Mouse (Mus musculus) midbrain, postnatal 0 days (tissue): ENCODE measurements around the gene Ap2a2. TPM values are rescaled to one million over a fixed set of nuclear protein-coding genes. Genes with fewer than 3 reads are reported as not detected.
"Not testable (repeated sequence)": the region's sequence is repeated elsewhere in the genome, so short reads cannot be mapped to it uniquely, and the experiment has no call there.

Experiments used
- ATAC-seq: fragments of 200-750 bp; cut with Nextera tagmentation; 2 replicates; pipeline ENCODE4 v1.8.0; 2017; ENCODE audit warnings: moderate number of reproducible peaks, mild to moderate bottlenecking, moderate TSS enrichment, moderate library complexity; ENCODE audit not compliant: low FRiP score
- DNase-seq: peaks from one replicate; pipeline ENCODE4 v3.0.0-alpha.2; 2015; ENCODE audit warnings: low spot score
- H3K27ac ChIP-seq: fragments of 300-500 bp; sonication (generic); 2 replicates; pipeline ENCODE4 v1.5.1; 2014; ENCODE audit warnings: low read depth, mild to moderate bottlenecking, low read length, mixed read lengths
- H3K27me3 ChIP-seq: fragments of 300-500 bp; sonication (generic); 2 replicates; pipeline ENCODE4 v1.6.1; 2014; ENCODE audit warnings: low read length, control low read depth, mixed read lengths; ENCODE audit not compliant: insufficient read depth
- H3K36me3 ChIP-seq: fragments of 300-500 bp; sonication (generic); 2 replicates; pipeline ENCODE4 v1.6.1; 2014; ENCODE audit warnings: low read length, control low read depth, mixed read lengths; ENCODE audit not compliant: insufficient read depth
- H3K4me1 ChIP-seq: fragments of 300-500 bp; sonication (generic); 2 replicates; pipeline ENCODE4 v1.6.1; 2014; ENCODE audit warnings: mild to moderate bottlenecking, control low read depth, antibody characterized with exemption, low read length, mixed read lengths; ENCODE audit not compliant: insufficient read depth
- H3K4me2 ChIP-seq: fragments of 300-500 bp; sonication (generic); 2 replicates; pipeline ENCODE4 v1.6.1; 2014; ENCODE audit warnings: low read depth, mild to moderate bottlenecking, low read length, mixed read lengths; ENCODE audit not compliant: poor library complexity, severe bottlenecking
- H3K4me3 ChIP-seq: fragments of 300-500 bp; sonication (generic); 2 replicates; pipeline ENCODE4 v1.5.1; 2014; ENCODE audit warnings: low read depth, mild to moderate bottlenecking, low read length, moderate library complexity
- H3K9ac ChIP-seq: fragments of 300-500 bp; sonication (generic); replicated peaks from 2 replicates; pipeline ENCODE4 v1.6.1; 2014; ENCODE audit warnings: mild to moderate bottlenecking, low read length, moderate library complexity, mixed read lengths; ENCODE audit not compliant: poor library complexity, severe bottlenecking
- H3K9me3 ChIP-seq: fragments of 300-500 bp; sonication (generic); 2 replicates; pipeline ENCODE4 v1.6.1; 2016; ENCODE audit warnings: low read length, control low read depth
- CTCF ChIP-seq: IDR thresholded peaks from 2 replicates; pipeline ENCODE4 v1.5.1; 2016; ENCODE audit warnings: antibody characterized with exemption, mild to moderate bottlenecking
- WGBS: fragments of 180-500 bp; shearing (Covaris S2); extraction: QIAGEN DNeasy Blood & Tissue Kit; methylation state at CpG from one replicate; pipeline ENCODE4 v1.1.7; 2014; 5-methylcytosine and 5-hydroxymethylcytosine counted together
- polyA plus RNA-seq: library from polyadenylated mRNA; unstranded; fragments of >200 nt; fragmentation: Nextera tagmentation; extraction: Ambion mirVana; gene quantifications from 2 replicates; pipeline ENCODE4 v1.2.1, GENCODE M21; 2015
- total RNA-seq: library from RNA; depleted of rRNA; stranded (reverse); fragments of >200 nt; gene quantifications from 2 replicates; pipeline ENCODE4 v1.2.3, GENCODE M21; 2014

The Ap2a2 gene
- total and polyA plus RNA-seq, 2 experiments from 2014 or later, result 129 to 203 TPM

DNA sequence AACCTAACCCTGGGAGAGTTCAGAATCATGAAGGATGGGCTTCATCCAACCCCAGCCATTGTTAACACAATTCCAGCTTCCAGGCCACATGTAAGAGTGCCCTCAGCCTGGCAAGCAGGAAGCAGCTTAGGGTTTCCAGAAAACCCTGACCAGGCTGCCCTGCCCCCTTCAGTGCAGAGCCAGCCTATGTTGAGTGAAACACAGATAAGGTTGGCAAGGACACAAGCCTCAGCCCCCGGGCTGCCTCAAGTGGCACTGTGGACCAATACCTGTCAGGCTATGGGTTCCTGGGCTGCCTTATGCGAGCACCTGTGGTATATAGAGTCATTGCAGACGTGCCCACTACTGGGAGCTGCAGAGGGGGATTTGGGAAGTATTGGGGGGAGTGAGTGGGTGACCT is 99.5 kb downstream of the Ap2a2 start:
- H3K4me3 ChIP-seq, result no peak overlapping the region
- 76% methylated on average over 3 of the region's 3 CpGs for WGBS
- no peaks in the 10 kb centered on the region for H3K9me3 ChIP-seq
- DNase-seq (no peak), ATAC-seq (no peak)
- H3K27ac ChIP-seq, result no peak overlapping the region
- no peak overlapping the region for H3K9ac ChIP-seq
- TF ChIP-seq CTCF, result no peak
- H3K4me1 ChIP-seq, result no peaks in the 10 kb centered on the region
- H3K36me3 ChIP-seq, result no peaks in the 10 kb centered on the region
- H3K4me2 ChIP-seq, result no peak overlapping the region
- H3K27me3 ChIP-seq, result no peaks in the 10 kb centered on the region

- ATAC-seq (no peak), DNase-seq (no peak)
- Histone ChIP-seq H3K36me3 (no peaks in the 10 kb centered on the region), H3K9me3 (no peaks in the 10 kb centered on the region), H3K9ac (no peak overlapping the region), H3K27ac (no peak overlapping the region), H3K4me3 (no peak overlapping the region), H3K4me1 (no peaks in the 10 kb centered on the region), H3K4me2 (no peak overlapping the region), H3K27me3 (no peaks in the 10 kb centered on the region)
- TF ChIP-seq CTCF, result no peak
- 65% methylated on average over 5 of the region's 5 CpGs for WGBS
These were observed 100.2 kb downstream of the Ap2a2 start for GRCm38 (mm10) chr7:141662223-141662622.

DNA sequence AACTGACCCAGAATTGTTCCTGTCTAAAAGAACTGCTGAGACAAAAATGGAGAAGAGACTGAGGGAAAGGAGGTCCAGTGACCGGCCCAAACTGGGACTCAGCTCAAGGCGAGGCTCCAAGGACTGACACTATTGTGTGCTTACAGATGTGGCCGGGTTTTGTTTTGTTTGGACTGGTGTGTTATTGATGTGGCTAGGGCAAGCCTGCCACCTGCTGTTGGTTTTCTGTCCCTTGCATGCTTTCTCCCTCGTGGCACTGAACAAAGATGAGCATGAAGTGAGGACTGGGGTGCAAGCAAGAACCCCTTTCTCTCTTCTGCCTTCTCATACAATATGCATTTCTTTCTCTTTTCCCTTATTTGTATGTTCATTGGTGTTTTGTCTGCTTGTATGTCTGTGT is 104.2 kb downstream of the Ap2a2 start:
- ATAC-seq (no peak), DNase-seq (peak; percentile 17)
- Histone ChIP-seq H3K4me1 (no peaks in the 10 kb centered on the region), H3K27ac (no peak overlapping the region), H3K9ac (no peak overlapping the region), H3K9me3 (no peaks in the 10 kb centered on the region), H3K36me3 (no peaks in the 10 kb centered on the region), H3K4me2 (no peak overlapping the region), H3K27me3 (no peaks in the 10 kb centered on the region), H3K4me3 (no peak overlapping the region)
- peak; percentile 62 for TF ChIP-seq CTCF
- WGBS, result 13% methylated on average over 4 of the region's 4 CpGs

DNA sequence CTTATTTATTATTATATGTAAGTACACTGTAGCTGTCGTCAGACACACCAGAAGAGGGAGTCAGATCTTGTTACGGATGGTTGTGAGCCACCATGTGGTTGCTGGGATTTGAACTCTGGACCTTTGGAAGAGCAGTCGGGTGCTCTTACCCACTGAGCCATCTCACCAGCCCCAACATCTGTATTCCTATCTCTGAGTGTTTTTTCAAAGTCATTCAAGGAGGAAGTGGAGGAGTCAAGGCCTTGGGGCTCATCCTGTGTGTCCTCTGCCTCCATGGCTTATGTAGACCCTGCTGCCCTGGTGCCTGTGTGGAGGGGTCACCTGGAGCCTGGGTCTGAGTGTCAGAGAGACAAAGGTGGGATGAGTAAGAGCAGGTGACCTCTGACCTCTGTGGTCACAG is 107.1 kb downstream of the Ap2a2 start:
- H3K4me1 ChIP-seq, ATAC-seq, H3K9ac ChIP-seq, H3K4me3 ChIP-seq, H3K4me2 ChIP-seq, H3K9me3 ChIP-seq, DNase-seq, H3K27ac ChIP-seq, H3K36me3 ChIP-seq, H3K27me3 ChIP-seq: not testable (repeated sequence)
- WGBS, result 74% methylated on average over 3 of the region's 3 CpGs

DNA sequence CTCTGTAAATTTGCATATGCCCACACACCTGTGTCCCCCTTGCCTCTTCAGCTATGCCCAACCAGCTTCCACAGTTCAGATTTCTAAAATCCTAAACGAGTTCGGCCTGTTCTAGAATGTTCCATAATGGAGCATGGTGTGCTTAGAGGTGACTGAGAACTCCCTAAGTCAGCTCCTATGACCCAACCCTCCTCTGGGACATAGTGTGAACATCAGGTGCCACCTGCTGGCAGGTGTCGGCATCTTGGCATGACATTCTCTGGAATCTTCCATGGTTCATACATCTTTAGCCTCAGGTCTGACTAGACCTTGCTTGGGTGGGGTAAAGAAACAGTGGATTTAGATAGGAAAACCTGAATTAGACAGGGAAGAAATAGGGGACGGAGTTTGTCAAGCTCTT is 109.0 kb downstream of the Ap2a2 start:
- no peak for ATAC-seq
- peak; percentile 9 for DNase-seq
- no peak overlapping the region for H3K4me2 ChIP-seq

DNA sequence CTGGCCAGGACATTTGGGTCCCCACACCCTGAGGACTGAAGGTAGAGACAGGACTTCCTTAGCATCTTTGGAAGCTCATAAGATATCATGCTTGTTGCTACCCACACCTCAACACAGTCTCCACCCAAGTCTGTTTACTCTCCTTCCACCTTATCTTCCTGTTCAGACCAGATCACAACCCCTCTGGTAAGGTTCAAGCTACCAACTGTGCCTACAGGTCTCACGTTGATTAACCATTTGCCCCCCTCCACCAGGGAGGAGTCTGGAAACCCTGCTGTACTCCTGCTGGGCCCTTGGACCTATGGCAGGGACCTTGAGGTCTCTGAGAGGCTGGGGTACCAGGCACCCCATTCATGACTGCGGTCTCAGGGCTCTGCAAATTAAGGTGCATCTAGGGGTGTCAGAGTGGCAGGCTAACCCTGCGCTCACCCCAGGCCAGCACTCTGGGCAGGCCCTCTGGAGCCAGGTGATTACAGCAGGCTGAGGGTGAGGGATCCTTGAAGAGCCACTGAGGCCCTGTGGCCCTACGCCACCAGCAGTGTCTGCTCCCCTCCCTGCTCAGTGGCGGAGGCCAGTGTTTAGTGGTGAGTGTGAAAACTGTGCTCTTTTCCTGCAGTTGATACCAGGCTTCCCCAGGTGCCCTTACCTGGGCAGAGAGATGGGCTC is 109.8 kb downstream of the Ap2a2 start:
- H3K27ac ChIP-seq, result no peak overlapping the region
- 87% methylated on average over 5 of the region's 5 CpGs for WGBS
- H3K36me3 ChIP-seq, result no peaks in the 10 kb centered on the region
- ATAC-seq, result no peak
- no peak for TF ChIP-seq CTCF
- no peak overlapping the region for H3K9ac ChIP-seq
- no peaks in the 10 kb centered on the region for H3K4me1 ChIP-seq
- no peak for DNase-seq
- H3K27me3 ChIP-seq, result no peaks in the 10 kb centered on the region
- no peak overlapping the region for H3K4me2 ChIP-seq
- H3K9me3 ChIP-seq, result no peaks in the 10 kb centered on the region
- H3K4me3 ChIP-seq, result no peak overlapping the region

More for the DNA sequence above, 109.0 kb downstream of the Ap2a2 start:
- Histone ChIP-seq H3K27ac (no peak overlapping the region), H3K27me3 (no peaks in the 10 kb centered on the region), H3K9me3 (no peaks in the 10 kb centered on the region), H3K4me1 (no peaks in the 10 kb centered on the region), H3K4me3 (no peak overlapping the region), H3K36me3 (no peaks in the 10 kb centered on the region), H3K9ac (no peak overlapping the region)
- TF ChIP-seq CTCF, result peak; percentile 39; the same call in 1 of the 2 replicates
- WGBS, result 85% methylated on average over 4 of the region's 4 CpGs
